Mouse (Mus musculus) CH12.LX (cell line): ENCODE results near the gene Sf3b3. TPM values are rescaled to one million over a fixed set of nuclear protein-coding genes. Genes with fewer than 3 reads are reported as not detected.

Experiments
- DNase-seq: peaks from one replicate; pipeline ENCODE4 v3.0.0-alpha.2; 2013; ENCODE audit errors: extremely low read depth
- H3K27ac ChIP-seq: 2 replicates; pipeline ENCODE4 v1.5.1; 2012; ENCODE audit warnings: low read depth, mild to moderate bottlenecking, control low read depth, moderate library complexity; ENCODE audit not compliant: insufficient read depth
- H3K27me3 ChIP-seq: replicated peaks from 2 replicates; pipeline ENCODE3; 2012; ENCODE audit warnings: inconsistent platforms
- H3K36me3 ChIP-seq, 2 experiments: replicated peaks in 1 of 2; 2 replicates each; pipeline versions ENCODE3 to v1.6.1; 2012; ENCODE audit warnings: inconsistent platforms in 1 of 2, low read length in 1 of 2, mild to moderate bottlenecking in 1 of 2, mixed read lengths in 1 of 2, moderate library complexity in 1 of 2; ENCODE audit not compliant: control insufficient read depth in 1 of 2, insufficient read depth in 1 of 2
- H3K4me1 ChIP-seq, 2 experiments: 2 replicates each; pipeline ENCODE4 v1.6.1; 2012; ENCODE audit warnings: inconsistent platforms in 1 of 2, moderate library complexity in 1 of 2; ENCODE audit not compliant: insufficient read depth in 2 of 2, control insufficient read depth in 1 of 2
- H3K4me2 ChIP-seq: 2 replicates; pipeline ENCODE4 v1.6.1; 2012; ENCODE audit warnings: low read depth, mild to moderate bottlenecking, control low read depth; ENCODE audit not compliant: poor library complexity, insufficient read depth, severe bottlenecking
- H3K4me3 ChIP-seq, 3 experiments: fragments of 150-350 bp in 1 of 3; sonication (generic) in 1 of 3; replicated peaks in 1 of 3; 2 replicates each; pipeline versions ENCODE3 to v1.5.1; 2011 to 2012; ENCODE audit warnings: low read depth in 2 of 3, low read length in 2 of 3, mild to moderate bottlenecking in 2 of 3, moderate library complexity in 2 of 3, control low read depth in 1 of 3, improper control_type of control experiment in 1 of 3, inconsistent platforms in 1 of 3, mixed read lengths in 1 of 3; ENCODE audit not compliant: poor library complexity in 1 of 3
- H3K79me2 ChIP-seq: replicated peaks from 2 replicates; pipeline ENCODE4 v1.6.1; 2012; ENCODE audit warnings: mild to moderate bottlenecking, moderate library complexity; ENCODE audit not compliant: control insufficient read depth, poor library complexity, insufficient read depth, severe bottlenecking; ENCODE audit errors: extremely low read depth
- H3K9ac ChIP-seq: 2 replicates; pipeline ENCODE4 v1.6.1; 2012; ENCODE audit warnings: low read depth, mild to moderate bottlenecking, control low read depth, moderate library complexity; ENCODE audit not compliant: insufficient read depth
- H3K9me3 ChIP-seq: replicated peaks from 2 replicates; pipeline ENCODE3; 2012; ENCODE audit warnings: low read length, inconsistent platforms, mixed read lengths
- CHD2 ChIP-seq: IDR thresholded peaks from 2 replicates; pipeline ENCODE4 v1.6.1; 2011; ENCODE audit warnings: low read length, improper control_type of control experiment
- IRF4 ChIP-seq: IDR thresholded peaks from 2 replicates; pipeline ENCODE4 v1.6.1; 2014; ENCODE audit warnings: low read depth, mild to moderate bottlenecking, inconsistent platforms, low read length, improper control_type of control experiment
- JUN ChIP-seq: IDR thresholded peaks from 2 replicates; pipeline ENCODE4 v1.6.1; 2011; ENCODE audit warnings: low read depth, mild to moderate bottlenecking, low read length, improper control_type of control experiment, moderate library complexity; ENCODE audit not compliant: insufficient read depth
- MXI1 ChIP-seq: IDR thresholded peaks from 2 replicates; pipeline ENCODE4 v1.6.1; 2011; ENCODE audit warnings: mild to moderate bottlenecking, low read depth, low read length, improper control_type of control experiment
- NELFE ChIP-seq: IDR thresholded peaks from 2 replicates; pipeline ENCODE4 v1.6.1; 2011; ENCODE audit warnings: low read depth, low read length, improper control_type of control experiment
- POLR2A ChIP-seq: IDR thresholded peaks from 2 replicates; pipeline ENCODE4 v1.6.1; 2011; ENCODE audit warnings: low read depth, mild to moderate bottlenecking, improper control_type of control experiment, low read length
- POLR2AphosphoS2 ChIP-seq: IDR thresholded peaks from 2 replicates; pipeline ENCODE4 v1.6.1; 2011; ENCODE audit warnings: low read depth, low read length, improper control_type of control experiment
- RCOR1 ChIP-seq: conservative IDR thresholded peaks from 2 replicates; pipeline ENCODE4 v1.6.1; 2012; ENCODE audit warnings: low read depth, mild to moderate bottlenecking, inconsistent platforms, low read length, improper control_type of control experiment
- SMC3 ChIP-seq: IDR thresholded peaks from 2 replicates; pipeline ENCODE4 v1.6.1; 2011; ENCODE audit warnings: low read depth, low read length, improper control_type of control experiment
- TCF12 ChIP-seq: IDR thresholded peaks from 2 replicates; pipeline ENCODE4 v1.6.1; 2014; ENCODE audit warnings: low read depth, mild to moderate bottlenecking, inconsistent platforms, low read length, improper control_type of control experiment
- dilution Hi-C: fragments of 300-500 bp; cut with MboI; formaldehyde crosslinking; loops from 2 replicates; pipeline ENCODE4 v1.14.3; 2020; ENCODE audit warnings: low sequenced_read_pairs; ENCODE audit not compliant: extremely low pct_unique_long_range_greater_than_20kb, extremely low pct_ligation_motif_present
- in situ Hi-C: fragments of 300-500 bp; cut with MboI; formaldehyde crosslinking; loops from 3 replicates; pipeline ENCODE4 v1.14.3; 2019; ENCODE audit warnings: low sequenced_read_pairs, low pct_ligation_motif_present, low pct_unique_long_range_greater_than_20kb, mixed read lengths
- polyA plus RNA-seq: library from polyadenylated mRNA; unstranded; fragments of >175 nt; gene quantifications from 2 replicates; pipeline ENCODE4 v1.2.1, GENCODE M21; 2012; ENCODE audit warnings: low read depth; ENCODE audit not compliant: insufficient read length
- total RNA-seq, 2 experiments: library from RNA; depleted of rRNA; stranded (reverse); fragments of 300-350 nt in 1 of 2; fragments of >200 nt in 1 of 2; gene quantifications; 2 replicates each; pipeline ENCODE4 v1.2.3; 2012 to 2014

The Sf3b3 gene
- total and polyA plus RNA-seq, 3 experiments: 136 to 213 (median 137) TPM

GRCm38 (mm10) chr8:110808495-110809472, 37.8 kb downstream of the Sf3b3 start:
- peaks cover 9 to 77% of the 10 kb centered on the region in 2 experiments for H3K4me1 ChIP-seq
- no peaks in the 10 kb centered on the region for H3K27me3 ChIP-seq
- H3K4me2 ChIP-seq: no peak overlapping the region
- H3K9ac ChIP-seq: no peak overlapping the region
- no peak overlapping the region for H3K4me3 ChIP-seq
- in situ Hi-C loops (no loop called here), dilution Hi-C loops (no loop called here)
- peaks cover 47 to 52% of the 10 kb centered on the region in 2 experiments for H3K36me3 ChIP-seq
- peaks cover 4% of the 10 kb centered on the region; the same call in 1 of the 2 replicates for H3K79me2 ChIP-seq
- H3K27ac ChIP-seq: no peak overlapping the region
- H3K9me3 ChIP-seq: no peaks in the 10 kb centered on the region
- TF ChIP-seq CHD2 (peak; percentile 25; the same call in 1 of the 2 replicates), MXI1 (no peak), POLR2A (peak; percentile 38; the same call in 1 of the 2 replicates), IRF4 (no peak), POLR2AphosphoS2 (peak; percentile 94), RCOR1 (0 out of 2 replicates have a peak, but pooled peaks have one; percentile 30)
- TF ChIP-seq, all 38 proteins: peak for 4
- no peak for DNase-seq

GRCm38 (mm10) chr8:110806146-110806545, 40.4 kb downstream of the Sf3b3 start:
- Histone ChIP-seq H3K9me3 (no peaks in the 10 kb centered on the region), H3K4me3 (no peak overlapping the region), H3K4me1 (peaks cover 3 to 51% of the 10 kb centered on the region in 2 experiments), H3K79me2 (no peaks in the 10 kb centered on the region), H3K27me3 (no peaks in the 10 kb centered on the region), H3K9ac (no peak overlapping the region), H3K4me2 (no peak overlapping the region), H3K36me3 (peaks cover 22 to 25% of the 10 kb centered on the region in 2 experiments), H3K27ac (no peak overlapping the region)
- DNase-seq: no peak
- dilution Hi-C loops: no loop called here
- 0 out of 2 replicates have a peak, but pooled peaks have one; percentile 5 for TF ChIP-seq TCF12
- TF ChIP-seq NELFE: no peak
- in situ Hi-C loops: no loop called here

- dilution Hi-C loops: no loop called here
- peaks cover 17 to 21% of the 10 kb centered on the region in 2 experiments for H3K36me3 ChIP-seq
Observed at GRCm38 (mm10) chr8:110805669-110806068, 40.9 kb downstream of the Sf3b3 start, which contains the start of gene Il34. Gene Il34, minus strand, starts transcription at chr8:110805924.

More at GRCm38 (mm10) chr8:110805669-110806068, 40.9 kb downstream of the Sf3b3 start, which contains the start of gene Il34:
- Histone ChIP-seq H3K27ac (no peak within 1 kb of the TSS), H3K27me3 (no peaks in the 10 kb centered on the region), H3K4me2 (peak within 1 kb of the TSS; percentile 54; the same call in 1 of the 2 replicates), H3K9me3 (no peaks in the 10 kb centered on the region), H3K9ac (no peak within 1 kb of the TSS), H3K4me1 (peaks cover 3 to 47% of the 10 kb centered on the region in 2 experiments), H3K4me3 (no peak within 1 kb of the TSS), H3K79me2 (no peaks in the 10 kb centered on the region)
- in situ Hi-C loops: no loop called here
- no peak for DNase-seq
- TF ChIP-seq JUN: no peak
- 0 out of 2 replicates have a peak, but pooled peaks have one; percentile 2 for TF ChIP-seq TCF12
- TF ChIP-seq MXI1: no peak
- no peak for TF ChIP-seq SMC3
